Mouse (Mus musculus): ENCODE measurements around the gene Bud31. TPM values are rescaled to one million over a fixed set of nuclear protein-coding genes. Genes with fewer than 3 reads are reported as not detected.

The Bud31 gene
- polyA plus RNA-seq, 2 experiments from 2014 or later = 105 to 106 TPM

Other genes starting within 250 kb of the Bud31 start
- gene Smurf1, start 174.5 kb upstream of the Bud31 start, polyA plus RNA-seq (2017; shearing (Covaris generic)) = 1 to 10 TPM; 4.6 to 4.8 TPM
- gene Gm4871, start 107.6 kb upstream of the Bud31 start, polyA plus RNA-seq (2017; shearing (Covaris generic)) = not detected
- gene 1700018F24Rik, start 97.4 kb upstream of the Bud31 start, polyA plus RNA-seq (2017; shearing (Covaris generic)) = not detected
- gene Arpc1a, start 56.5 kb upstream of the Bud31 start, polyA plus RNA-seq (2017; shearing (Covaris generic)) = 100 to 1,000 TPM in 1 of 2 experiments, 10 to 100 TPM in 1; 95.9 to 105 TPM
- gene Kpna7, start 56.3 kb upstream of the Bud31 start, polyA plus RNA-seq (2017; shearing (Covaris generic)) = not detected
- 1,000 to 10,000 TPM in 1 of 2 experiments, 100 to 1,000 TPM in 1; 777 to 1,415 TPM for gene Arpc1b, start 26.1 kb upstream of the Bud31 start, polyA plus RNA-seq (2017; shearing (Covaris generic))
- 10 to 100 TPM; 31.1 to 50.9 TPM for gene Pdap1, start 124 bp upstream of the Bud31 start, polyA plus RNA-seq (2017; shearing (Covaris generic))
- gene Ptcd1, start 26.7 kb downstream of the Bud31 start, polyA plus RNA-seq (2017; shearing (Covaris generic)) = 10 to 100 TPM; 13.6 to 28.7 TPM
- 10 to 100 TPM; 15.6 to 19.6 TPM for gene Cpsf4, start 26.9 kb downstream of the Bud31 start, polyA plus RNA-seq (2017; shearing (Covaris generic))
- 100 to 1,000 TPM; 320 to 390 TPM for gene Atp5j2, start 51.7 kb downstream of the Bud31 start, polyA plus RNA-seq (2017; shearing (Covaris generic))
- 10 to 100 TPM; 19.0 to 30.4 TPM for gene Zkscan14, start 61.5 kb downstream of the Bud31 start, polyA plus RNA-seq (2017; shearing (Covaris generic))
- 10 to 100 TPM in 1 of 2 experiments, 1 to 10 TPM in 1; 7.5 to 13.7 TPM for gene Zkscan5, start 64.2 kb downstream of the Bud31 start, polyA plus RNA-seq (2017; shearing (Covaris generic))
- 10 to 100 TPM; 60.1 to 68.9 TPM for gene Zfp655, start 91.4 kb downstream of the Bud31 start, polyA plus RNA-seq (2017; shearing (Covaris generic))
- gene Zscan25, start 140.1 kb downstream of the Bud31 start, polyA plus RNA-seq (2017; shearing (Covaris generic)) = under 1 TPM; 0.46 to 0.65 TPM
- not detected for gene Cyp3a57, start 204.9 kb downstream of the Bud31 start, polyA plus RNA-seq (2017; shearing (Covaris generic))